ENCODE assay signal across 24 mouse cellular contexts in the genomic region with DNA sequence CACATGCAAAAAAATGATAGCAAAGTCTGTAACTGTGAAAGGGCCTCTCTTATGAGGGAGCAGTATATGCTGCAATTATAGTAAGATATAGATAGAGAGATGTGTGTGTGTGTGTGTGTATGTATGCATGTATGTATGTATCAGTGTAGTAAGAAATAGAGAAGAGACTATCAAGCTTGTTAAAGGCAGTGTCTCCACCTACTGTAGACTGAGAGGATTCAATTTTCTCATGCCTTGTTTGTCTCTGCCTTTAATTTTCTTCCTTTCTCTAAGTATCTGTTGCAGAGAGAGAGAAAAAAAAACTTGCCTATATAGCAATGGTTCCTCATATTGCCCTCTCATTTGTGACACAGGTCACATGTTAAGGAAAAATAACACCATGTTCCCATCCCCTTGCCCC.
"Had no signal": no experiment of that assay in that cellular context is flagged by ENCODE, and none has a peak within 500 bp of the region (broad histone marks: within the 10 kb centered on the region; RNA-seq: fewer than 3 reads in every experiment).

No protein-coding gene starts in this region.

- DNase-seq: gastrocnemius, postnatal 14 days; gastrocnemius, postnatal 36 days; heart, adult 2 months; heart, postnatal 14 days; heart, postnatal 36 days; kidney, adult 11 months; kidney, adult 2 months; kidney, adult 9 months; kidney, postnatal 14 days; kidney, postnatal 36 days; left cerebral cortex, postnatal 4 days had no signal

- H3K4me2 ChIP-seq: heart, embryonic 11.5 days; heart, embryonic 13.5 days; heart, embryonic 15.5 days; hindbrain, embryonic 12.5 days; hindbrain, embryonic 14.5 days; kidney, embryonic 15.5 days; limb, embryonic 13.5 days; limb, embryonic 15.5 days; liver, embryonic 12.5 days had no signal

- H3K27ac ChIP-seq: heart, adult 2 months; heart, embryonic 13.5 days; heart, embryonic 15.5 days; hindbrain, embryonic 12.5 days; hindbrain, embryonic 14.5 days; kidney, embryonic 15.5 days; kidney, postnatal 0 days; limb, embryonic 13.5 days; limb, embryonic 15.5 days; liver, embryonic 12.5 days; liver, embryonic 14.5 days had no signal

- H3K27me3 ChIP-seq: heart, embryonic 13.5 days; heart, embryonic 15.5 days; hindbrain, embryonic 12.5 days; kidney, embryonic 15.5 days; limb, embryonic 13.5 days; limb, embryonic 15.5 days; liver, embryonic 12.5 days had no signal

- H3K9me3 ChIP-seq: heart, embryonic 13.5 days; heart, embryonic 15.5 days; hindbrain, embryonic 12.5 days; kidney, embryonic 15.5 days; limb, embryonic 13.5 days; limb, embryonic 15.5 days; liver, embryonic 12.5 days had no signal

- H3K4me3 ChIP-seq: heart, adult 2 months; heart, embryonic 13.5 days; heart, embryonic 15.5 days; hindbrain, embryonic 12.5 days; kidney, embryonic 15.5 days; limb, embryonic 13.5 days; limb, embryonic 15.5 days; liver, embryonic 12.5 days had no signal

- H3K4me1 ChIP-seq: heart, embryonic 13.5 days; heart, embryonic 15.5 days; kidney, embryonic 15.5 days; liver, embryonic 12.5 days had no signal

- ATAC-seq: hindbrain, embryonic 16.5 days; intestine, embryonic 16.5 days; liver, embryonic 12.5 days had no signal

- H3K36me3 ChIP-seq: heart, embryonic 13.5 days; heart, embryonic 15.5 days; hindbrain, embryonic 12.5 days; kidney, embryonic 15.5 days; limb, embryonic 13.5 days; limb, embryonic 15.5 days; liver, embryonic 12.5 days had no signal

- H3K9ac ChIP-seq: heart, embryonic 13.5 days; heart, embryonic 15.5 days; hindbrain, embryonic 12.5 days; hindbrain, embryonic 14.5 days; kidney, embryonic 15.5 days; limb, embryonic 13.5 days; limb, embryonic 15.5 days; liver, embryonic 12.5 days; liver, embryonic 14.5 days had no signal
